Mouse (Mus musculus) forebrain, embryonic 11.5 days (tissue): ENCODE measurements around the gene Lzts2. TPM values are rescaled to one million over a fixed set of nuclear protein-coding genes. Genes with fewer than 3 reads are reported as not detected.

ENCODE experiments used
- ATAC-seq: fragments of 200-750 bp; cut with Nextera tagmentation; replicated peaks from 2 replicates; pipeline ENCODE4 v1.8.0; 2017; ENCODE audit warnings: moderate TSS enrichment; ENCODE audit not compliant: low FRiP score
- DNase-seq: peaks from one replicate; pipeline ENCODE4 v3.0.0-alpha.2; 2017; ENCODE audit warnings: low spot score
- H3K27ac ChIP-seq: fragments of 300-500 bp; sonication (generic); 2 replicates; pipeline ENCODE4 v1.5.1; 2014; ENCODE audit warnings: low read depth, low read length
- H3K27me3 ChIP-seq: fragments of 300-500 bp; sonication (generic); 2 replicates; pipeline ENCODE4 v1.6.1; 2014; ENCODE audit warnings: mild to moderate bottlenecking, low read length, mixed read lengths; ENCODE audit not compliant: control insufficient read depth, insufficient read depth
- H3K36me3 ChIP-seq: fragments of 300-500 bp; sonication (generic); 2 replicates; pipeline ENCODE4 v1.6.1; 2014; ENCODE audit warnings: mild to moderate bottlenecking, low read length, moderate library complexity, mixed read lengths; ENCODE audit not compliant: control insufficient read depth, insufficient read depth
- H3K4me1 ChIP-seq: fragments of 300-500 bp; sonication (generic); replicated peaks from 2 replicates; pipeline ENCODE4 v1.6.1; 2014; ENCODE audit warnings: low read length, mixed read lengths; ENCODE audit not compliant: control insufficient read depth, insufficient read depth
- H3K4me2 ChIP-seq: fragments of 300-500 bp; sonication (generic); 2 replicates; pipeline ENCODE4 v1.6.1; 2014; ENCODE audit warnings: low read depth, mild to moderate bottlenecking, low read length, moderate library complexity, mixed read lengths; ENCODE audit not compliant: severe bottlenecking
- H3K4me3 ChIP-seq: fragments of 300-500 bp; sonication (generic); 2 replicates; pipeline ENCODE4 v1.5.1; 2014; ENCODE audit warnings: low read depth, low read length
- H3K9ac ChIP-seq: fragments of 300-500 bp; sonication (generic); 2 replicates; pipeline ENCODE4 v1.6.1; 2014; ENCODE audit warnings: low read length
- H3K9me3 ChIP-seq: fragments of 300-500 bp; sonication (generic); 2 replicates; pipeline ENCODE4 v1.6.1; 2016; ENCODE audit warnings: low read length, mixed read lengths; ENCODE audit not compliant: control insufficient read depth
- WGBS: fragments of 180-500 bp; shearing (Covaris S2); extraction: QIAGEN DNeasy Blood & Tissue Kit; methylation state at CpG from one replicate; pipeline ENCODE4 v1.1.7; 2014; 5-methylcytosine and 5-hydroxymethylcytosine counted together
- polyA plus RNA-seq: library from polyadenylated mRNA; unstranded; fragments of >200 nt; fragmentation: Nextera tagmentation; extraction: Ambion mirVana; gene quantifications from 2 replicates; pipeline ENCODE4 v1.2.1, GENCODE M21; 2014

Gene Lzts2
- polyA plus RNA-seq, 1 experiment from 2014 or later = 56.9 TPM

GRCm38 (mm10) chr19:45024775-45025174, 10.6 kb downstream of the Lzts2 start:
- no peaks in the 10 kb centered on the region for H3K9me3 ChIP-seq
- peak; percentile 58 for DNase-seq
- H3K27me3 ChIP-seq = no peaks in the 10 kb centered on the region
- ATAC-seq = no peak
- H3K4me3 ChIP-seq = no peak overlapping the region
- peaks cover 23% of the 10 kb centered on the region for H3K36me3 ChIP-seq
- H3K4me1 ChIP-seq = peaks cover 6% of the 10 kb centered on the region
- 94% methylated on average over 20 of the region's 20 CpGs for whole genome bisulfite sequencing
- no peak overlapping the region for H3K9ac ChIP-seq
- H3K4me2 ChIP-seq = no peak overlapping the region
- H3K27ac ChIP-seq = no peak overlapping the region

- no peaks in the 10 kb centered on the region for H3K9me3 ChIP-seq
- peaks cover under 1% of the 10 kb centered on the region; the same call in 1 of the 2 replicates for H3K4me1 ChIP-seq
- no peak for DNase-seq
- no peak overlapping the region for H3K9ac ChIP-seq
- peaks cover 23% of the 10 kb centered on the region for H3K36me3 ChIP-seq
- no peak overlapping the region for H3K4me2 ChIP-seq
- WGBS = 93% methylated on average over 37 of the region's 37 CpGs
- H3K27ac ChIP-seq = no peak overlapping the region
- no peak overlapping the region for H3K4me3 ChIP-seq
- H3K27me3 ChIP-seq = no peaks in the 10 kb centered on the region
- ATAC-seq = no peak
Observed at GRCm38 (mm10) chr19:45025937-45026568, 11.8 kb downstream of the Lzts2 start.

GRCm38 (mm10) chr19:45026958-45027670, 12.9 kb downstream of the Lzts2 start:
- no peak for DNase-seq
- ATAC-seq = no peak
- Histone ChIP-seq H3K27me3 (no peaks in the 10 kb centered on the region), H3K27ac (no peak overlapping the region), H3K4me3 (no peak overlapping the region), H3K4me2 (no peak overlapping the region), H3K36me3 (peaks cover 23% of the 10 kb centered on the region), H3K9me3 (no peaks in the 10 kb centered on the region), H3K9ac (no peak overlapping the region), H3K4me1 (no peaks in the 10 kb centered on the region)
- WGBS = 87% methylated on average over 6 of the region's 6 CpGs

GRCm38 (mm10) chr19:45027848-45028247, 13.6 kb downstream of the Lzts2 start:
- H3K27me3 ChIP-seq = no peaks in the 10 kb centered on the region
- no peaks in the 10 kb centered on the region for H3K9me3 ChIP-seq
- H3K4me1 ChIP-seq = no peaks in the 10 kb centered on the region
- H3K4me3 ChIP-seq = no peak overlapping the region
- DNase-seq (peak; percentile 52), ATAC-seq (no peak)
- peaks cover 19% of the 10 kb centered on the region for H3K36me3 ChIP-seq
- no peak overlapping the region for H3K27ac ChIP-seq
- WGBS = 74% methylated on average over 6 of the region's 6 CpGs
- no peak overlapping the region for H3K4me2 ChIP-seq
- no peak overlapping the region for H3K9ac ChIP-seq

- no peak for ATAC-seq
- H3K4me3 ChIP-seq = no peak overlapping the region
- peaks cover 19% of the 10 kb centered on the region for H3K36me3 ChIP-seq
- H3K4me2 ChIP-seq = no peak overlapping the region
- no peaks in the 10 kb centered on the region for H3K27me3 ChIP-seq
- DNase-seq = peak; percentile 50
- H3K9ac ChIP-seq = 0 out of 2 replicates have a peak overlapping the region, but pooled peaks have one; percentile 8
- no peaks in the 10 kb centered on the region for H3K9me3 ChIP-seq
- 64% methylated on average over 19 of the region's 19 CpGs for WGBS
- H3K4me1 ChIP-seq = no peaks in the 10 kb centered on the region
- no peak overlapping the region for H3K27ac ChIP-seq
Observed at GRCm38 (mm10) chr19:45028746-45029145, 14.5 kb downstream of the Lzts2 start.

GRCm38 (mm10) chr19:45029571-45029970, 15.4 kb downstream of the Lzts2 start:
- Histone ChIP-seq H3K4me3 (no peak overlapping the region), H3K9ac (no peak overlapping the region), H3K9me3 (no peaks in the 10 kb centered on the region), H3K4me1 (no peaks in the 10 kb centered on the region), H3K36me3 (peaks cover 19% of the 10 kb centered on the region), H3K27ac (no peak overlapping the region), H3K4me2 (no peak overlapping the region), H3K27me3 (no peaks in the 10 kb centered on the region)
- 52% methylated on average over 9 of the region's 9 CpGs for WGBS
- ATAC-seq = no peak
- peak; percentile 50 for DNase-seq

- Histone ChIP-seq H3K9ac (no peak overlapping the region), H3K27me3 (no peaks in the 10 kb centered on the region), H3K4me1 (no peaks in the 10 kb centered on the region), H3K4me3 (no peak overlapping the region), H3K4me2 (no peak overlapping the region), H3K27ac (no peak overlapping the region), H3K36me3 (peaks cover 15% of the 10 kb centered on the region), H3K9me3 (no peaks in the 10 kb centered on the region)
- peak; percentile 87 for DNase-seq
- ATAC-seq = peak; percentile 29
- WGBS = 46% methylated on average over 8 of the region's 8 CpGs
Observed at GRCm38 (mm10) chr19:45030111-45030510, 15.9 kb downstream of the Lzts2 start.

GRCm38 (mm10) chr19:45030746-45031693, 16.8 kb downstream of the Lzts2 start:
- no peaks in the 10 kb centered on the region for H3K4me1 ChIP-seq
- ATAC-seq (peak; percentile 42; the same call in 1 of the 2 replicates), DNase-seq (peak; percentile 85)
- no peaks in the 10 kb centered on the region for H3K27me3 ChIP-seq
- H3K4me2 ChIP-seq = no peak overlapping the region
- H3K9me3 ChIP-seq = no peaks in the 10 kb centered on the region
- H3K9ac ChIP-seq = no peak overlapping the region
- WGBS = 45% methylated on average over 20 of the region's 20 CpGs
- no peak overlapping the region for H3K27ac ChIP-seq
- H3K36me3 ChIP-seq = peaks cover 7% of the 10 kb centered on the region
- no peak overlapping the region for H3K4me3 ChIP-seq
